Comparison of ENCODE assay signal across 9 mouse cellular contexts in genomic region chr4:8957771-8958170, GRCm38 (mm10).
DNase-seq lines count a peak whose midpoint lies in the region; ATAC-seq lines count a peak whose summit lies in the region.
"Had no signal": no experiment of that assay in that cellular context is flagged by ENCODE, and none has a peak within 500 bp of the region (broad histone marks: within the 10 kb centered on the region; RNA-seq: fewer than 3 reads in every experiment).

No protein-coding gene starts in this region.

- H3K4me2 ChIP-seq in lung, embryonic 15.5 days, result no peak overlapping the region
- no peak overlapping the region for H3K4me2 ChIP-seq in forebrain, embryonic 14.5 days (ENCODE audit: low read length)
- no peak overlapping the region for H3K4me2 ChIP-seq in midbrain, embryonic 14.5 days (ENCODE audit: low read length)
- H3K4me2 ChIP-seq: hindbrain, embryonic 15.5 days had no signal

- no peak for DNase-seq in lung, postnatal 36 days
- no peak for DNase-seq in embryonic facial prominence, embryonic 10.5 days (ENCODE audit: low spot score)
- peak; percentile 66 for DNase-seq in forebrain, embryonic 14.5 days (ENCODE audit: low spot score)
- DNase-seq in midbrain, embryonic 14.5 days, result peak; percentile 53
- DNase-seq in testis, postnatal 14 days (ENCODE audit: low spot score), result no peak
- no peak for DNase-seq in right cerebral cortex, postnatal 25 days
- DNase-seq: gastrocnemius, postnatal 10 days had no signal

- no peak overlapping the region for H3K4me3 ChIP-seq in lung, embryonic 15.5 days
- no peak overlapping the region for H3K4me3 ChIP-seq in embryonic facial prominence, embryonic 10.5 days
- H3K4me3 ChIP-seq in forebrain, embryonic 14.5 days (ENCODE audit: low read depth, low read length), result no peak overlapping the region
- H3K4me3 ChIP-seq in midbrain, embryonic 14.5 days (replicated peaks; ENCODE audit: low read depth, low read length), result no peak overlapping the region
- H3K4me3 ChIP-seq: hindbrain, embryonic 15.5 days had no signal

- no peaks in the 10 kb centered on the region for H3K27me3 ChIP-seq in lung, embryonic 15.5 days
- no peaks in the 10 kb centered on the region for H3K27me3 ChIP-seq in embryonic facial prominence, embryonic 10.5 days (replicated peaks; ENCODE audit: low read depth, poor library complexity, severe bottlenecking)
- H3K27me3 ChIP-seq in forebrain, embryonic 14.5 days (replicated peaks; ENCODE audit: control insufficient read depth, insufficient read depth, low read length), result no peaks in the 10 kb centered on the region
- no peaks in the 10 kb centered on the region for H3K27me3 ChIP-seq in midbrain, embryonic 14.5 days (ENCODE audit: control insufficient read depth, insufficient read depth, low read length)
- H3K27me3 ChIP-seq: hindbrain, embryonic 15.5 days had no signal

- peak; percentile 46; the same call in 1 of the 2 replicates for ATAC-seq in lung, embryonic 15.5 days (ENCODE audit: borderline replicate concordance, extremely low read depth, low FRiP score, low TSS enrichment)
- ATAC-seq in forebrain, embryonic 14.5 days, result peak; percentile 63
- ATAC-seq in midbrain, embryonic 14.5 days (ENCODE audit: low FRiP score, low TSS enrichment), result peak; percentile 55

- 18% methylated on average over 6 of the region's 6 CpGs for WGBS in lung, embryonic 15.5 days
- WGBS in embryonic facial prominence, embryonic 10.5 days, result 41% methylated on average over 6 of the region's 6 CpGs
- 17% methylated on average over 6 of the region's 6 CpGs for WGBS in forebrain, embryonic 14.5 days
- 11% methylated on average over 6 of the region's 6 CpGs for WGBS in midbrain, embryonic 14.5 days

- H3K27ac ChIP-seq in lung, embryonic 15.5 days, result no peak overlapping the region
- H3K27ac ChIP-seq in embryonic facial prominence, embryonic 10.5 days (replicated peaks), result peak overlapping the region; percentile 69
- peak overlapping the region; percentile 35; the same call in 1 of the 2 replicates for H3K27ac ChIP-seq in forebrain, embryonic 14.5 days (ENCODE audit: low read depth, low read length)
- H3K27ac ChIP-seq in midbrain, embryonic 14.5 days (replicated peaks; ENCODE audit: low read depth, low read length), result peak overlapping the region; percentile 52; the same call in 1 of the 2 replicates
- H3K27ac ChIP-seq: hindbrain, embryonic 15.5 days had no signal

- no peaks in the 10 kb centered on the region for H3K36me3 ChIP-seq in lung, embryonic 15.5 days
- H3K36me3 ChIP-seq in embryonic facial prominence, embryonic 10.5 days (replicated peaks), result no peaks in the 10 kb centered on the region
- H3K36me3 ChIP-seq in forebrain, embryonic 14.5 days (ENCODE audit: control insufficient read depth, insufficient read depth, low read length), result no peaks in the 10 kb centered on the region
- H3K36me3 ChIP-seq in midbrain, embryonic 14.5 days (ENCODE audit: control insufficient read depth, insufficient read depth, low read length), result no peaks in the 10 kb centered on the region
- H3K36me3 ChIP-seq: hindbrain, embryonic 15.5 days had no signal

- H3K4me1 ChIP-seq in lung, embryonic 15.5 days, result peaks cover 35% of the 10 kb centered on the region
- H3K4me1 ChIP-seq in embryonic facial prominence, embryonic 10.5 days, result peaks cover 50% of the 10 kb centered on the region
- peaks cover 42% of the 10 kb centered on the region for H3K4me1 ChIP-seq in forebrain, embryonic 14.5 days (ENCODE audit: control insufficient read depth, insufficient read depth, low read length)
- H3K4me1 ChIP-seq in midbrain, embryonic 14.5 days (ENCODE audit: control insufficient read depth, insufficient read depth, low read length), result peaks cover 43% of the 10 kb centered on the region

- no peak overlapping the region for H3K9ac ChIP-seq in lung, embryonic 15.5 days
- no peak overlapping the region for H3K9ac ChIP-seq in forebrain, embryonic 14.5 days (ENCODE audit: low read length)
- H3K9ac ChIP-seq in midbrain, embryonic 14.5 days (replicated peaks; ENCODE audit: low read length), result no peak overlapping the region
- H3K9ac ChIP-seq: hindbrain, embryonic 15.5 days had no signal

- H3K9me3 ChIP-seq in lung, embryonic 15.5 days, result no peaks in the 10 kb centered on the region
- H3K9me3 ChIP-seq in embryonic facial prominence, embryonic 10.5 days, result no peaks in the 10 kb centered on the region; the same call in 1 of the 2 replicates
- H3K9me3 ChIP-seq in forebrain, embryonic 14.5 days (replicated peaks; ENCODE audit: control insufficient read depth, low read length), result no peaks in the 10 kb centered on the region
- no peaks in the 10 kb centered on the region for H3K9me3 ChIP-seq in midbrain, embryonic 14.5 days (ENCODE audit: control insufficient read depth, low read length)
- H3K9me3 ChIP-seq: hindbrain, embryonic 15.5 days had no signal

Comparison
In these comparisons a context has a peak if more than half of its experiments do, and no peak if none do; other contexts are left out.
1. DNase-seq: peak in forebrain, embryonic 14.5 days (single experiment) and midbrain, embryonic 14.5 days (single experiment); none in lung, postnatal 36 days (single experiment), embryonic facial prominence, embryonic 10.5 days (single experiment), testis, postnatal 14 days (single experiment) and right cerebral cortex, postnatal 25 days (single experiment).
2. Peak in every context shown above with its lines, with median percentiles within 50 percentile points of each other: ATAC-seq.